Mouse (Mus musculus) yolk sac, embryonic 10.5 days (tissue): ENCODE measurements around the gene Gm10251.
A peak's percentile ranks its signal among the peaks of the same experiment; 100 is the strongest.
"Not testable (repeated sequence)": the region's sequence is repeated elsewhere in the genome, so short reads cannot be mapped to it uniquely, and the experiment has no call there.

Experiments
- DNase-seq: peaks from one replicate; pipeline ENCODE4 v3.0.0-alpha.2; 2017; ENCODE audit warnings: low spot score

The Gm10251 gene

GRCm38 (mm10) chr14:6684070-6684469 lies at the start of gene Gm10251:
Gm10251 (minus strand) TSS chr14:6684170.
- DNase-seq = not testable (repeated sequence)

GRCm38 (mm10) chr14:6720151-6720550 lies 36.2 kb upstream of the Gm10251 start, which contains the start of gene Gm8050:
Gm8050 (minus strand) TSS chr14:6720251.
- not testable (repeated sequence) for DNase-seq

DNA sequence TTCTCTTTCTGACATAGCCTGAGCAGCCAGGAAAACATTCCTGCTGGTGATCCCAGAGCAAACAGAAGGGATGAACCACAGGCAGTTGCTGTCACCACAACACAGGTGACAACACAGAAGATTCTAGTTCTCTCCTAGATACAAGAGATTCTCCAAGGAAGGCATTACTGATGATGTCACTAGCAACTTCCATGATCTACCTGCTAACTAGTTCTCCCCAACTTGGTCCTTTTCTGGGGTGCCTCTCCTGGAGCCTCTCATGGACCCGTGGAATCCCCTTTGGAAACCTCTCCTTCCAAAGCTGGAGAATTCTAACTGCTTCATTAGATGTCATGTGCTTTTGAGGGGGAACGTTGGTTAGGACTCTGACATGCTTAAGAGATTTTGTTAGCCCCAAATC lies 61.7 kb downstream of the Gm10251 start, which contains the start of gene Gm3460:
TSS of gene Gm3460 (minus strand) at position 101 of the 400 bp plus-strand sequence.
- DNase-seq = not testable (repeated sequence)

GRCm38 (mm10) chr14:6606436-6606835 lies 77.5 kb downstream of the Gm10251 start:
- DNase-seq = not testable (repeated sequence)

DNA sequence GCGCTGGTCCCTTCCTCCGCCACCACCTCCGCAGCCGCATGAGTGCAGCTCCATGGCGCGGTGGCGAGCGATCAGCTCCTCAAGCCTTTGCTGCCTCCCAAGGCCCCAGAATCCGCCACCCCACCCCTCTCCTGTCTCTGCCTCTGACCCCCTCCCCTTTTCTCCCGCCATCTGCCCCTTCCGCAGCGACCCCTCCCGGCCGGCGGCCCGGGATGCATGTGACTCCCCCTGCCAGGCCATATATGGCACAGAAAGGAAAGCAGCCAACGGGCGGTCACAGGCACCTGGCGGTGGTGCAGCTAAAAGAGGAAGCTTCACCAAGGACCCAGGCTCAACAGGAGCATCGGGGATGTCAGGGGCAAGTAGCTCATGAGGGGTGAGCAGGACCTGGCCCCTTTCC lies 79.0 kb downstream of the Gm10251 start:
- peak; percentile 30 for DNase-seq

- DNase-seq = peak; percentile 17
Measured at GRCm38 (mm10) chr14:6604551-6604950, 79.4 kb downstream of the Gm10251 start.

DNA sequence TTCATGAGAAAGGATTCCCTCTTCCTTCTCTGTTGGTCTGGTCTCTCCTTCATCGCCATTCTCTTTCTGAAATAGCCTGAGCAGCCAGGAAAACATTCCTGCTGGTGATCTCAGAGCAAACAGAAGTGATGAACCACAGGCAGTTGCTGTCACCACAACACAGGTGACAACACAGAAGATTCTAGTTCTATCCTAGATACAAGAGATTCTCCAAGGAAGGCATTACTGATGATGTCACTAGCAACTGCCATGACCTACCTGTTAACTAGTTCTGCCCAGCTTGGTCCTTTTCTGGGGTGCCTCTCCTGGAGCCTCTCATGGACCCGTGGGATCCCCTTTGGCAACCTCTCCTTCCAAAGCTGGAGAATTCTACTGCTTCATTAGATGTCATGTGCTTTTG lies 93.5 kb downstream of the Gm10251 start, which contains the start of gene Gm3629:
TSS of gene Gm3629 (minus strand) at position 101 of the 400 bp plus-strand sequence.
- not testable (repeated sequence) for DNase-seq
